ENCODE assay signal across 9 mouse cellular contexts in genomic region chr7:30300914-30301313, GRCm38 (mm10). TPM values are rescaled to one million over a fixed set of nuclear protein-coding genes. Genes with fewer than 3 reads are reported as not detected.
A peak's percentile ranks its signal among the peaks of the same experiment; 100 is the strongest.
DNase-seq lines count a peak whose midpoint lies in the region; ATAC-seq and TF ChIP-seq lines count a peak whose summit lies in the region.
"Had no signal": no experiment of that assay in that cellular context is flagged by ENCODE, and none has a peak within 500 bp of the region (broad histone marks: within the 10 kb centered on the region; RNA-seq: fewer than 3 reads in every experiment).

No protein-coding gene starts in this region.

- peak; percentile 71 for TF ChIP-seq CTCF in liver, adult 2 months (IDR thresholded peaks at IDR 0.05; ENCODE audit: low read depth, low read length)

- H3K4me1 ChIP-seq in liver, adult 2 months (ENCODE audit: control insufficient read depth, insufficient read depth, low read length) = no peaks in the 10 kb centered on the region
- no peaks in the 10 kb centered on the region for H3K4me1 ChIP-seq in liver, embryonic 11.5 days (replicated peaks; ENCODE audit: control insufficient read depth, insufficient read depth, low read length)
- no peaks in the 10 kb centered on the region for H3K4me1 ChIP-seq in intestine, embryonic 15.5 days (replicated peaks)

- intact Hi-C loops in left cerebral cortex, postnatal 4 days (cut with DNase I) = no loop called here

- no peaks in the 10 kb centered on the region for H3K36me3 ChIP-seq in liver, adult 2 months (ENCODE audit: control insufficient read depth, insufficient read depth, low read length)
- H3K36me3 ChIP-seq in liver, embryonic 11.5 days (ENCODE audit: control insufficient read depth, insufficient read depth, low read length) = 0 out of 2 replicates have a peak, but pooled peaks cover 3% of the 10 kb centered on the region
- peaks cover 9% of the 10 kb centered on the region for H3K36me3 ChIP-seq in intestine, embryonic 15.5 days

- H3K9ac ChIP-seq in liver, adult 2 months (ENCODE audit: low read depth, low read length) = no peak overlapping the region
- no peak overlapping the region for H3K9ac ChIP-seq in liver, embryonic 11.5 days (ENCODE audit: low read depth, low read length)
- H3K9ac ChIP-seq in intestine, embryonic 15.5 days = no peak overlapping the region

- DNase-seq in cerebellum, adult 11-12 months = peak; percentile 39
- no peak for DNase-seq in cerebellum, postnatal 4 days (ENCODE audit: low spot score in 2 of 2)
- peak; percentile 39 for DNase-seq in liver, adult 2 months (ENCODE audit: extremely low read depth, low read depth, low spot score)
- no peak for DNase-seq in liver, embryonic 11.5 days (ENCODE audit: low spot score)
- peak; percentile 47 for DNase-seq in c-Kit-negative CD71-positive TER-119-positive erythroid progenitor cells, embryonic 14.5 days (ENCODE audit: low read depth, low spot score)
- DNase-seq in left cerebral cortex, postnatal 4 days = no peak

- no peaks in the 10 kb centered on the region for H3K79me2 ChIP-seq in liver, adult 2 months (ENCODE audit: control insufficient read depth, insufficient read depth, low read length)

- no peaks in the 10 kb centered on the region for H3K9me3 ChIP-seq in liver, embryonic 11.5 days (ENCODE audit: control insufficient read depth, low read length)
- no peaks in the 10 kb centered on the region for H3K9me3 ChIP-seq in intestine, embryonic 15.5 days

- H3K27me3 ChIP-seq in liver, adult 2 months (ENCODE audit: control insufficient read depth, insufficient read depth, low read length) = no peaks in the 10 kb centered on the region
- H3K27me3 ChIP-seq in liver, embryonic 11.5 days (replicated peaks; ENCODE audit: control insufficient read depth, insufficient read depth, low read length) = no peaks in the 10 kb centered on the region
- no peaks in the 10 kb centered on the region for H3K27me3 ChIP-seq in intestine, embryonic 15.5 days (replicated peaks)

- 54% methylated on average over 3 of the region's 3 CpGs for WGBS in liver, adult 2 months
- 25% methylated on average over 3 of the region's 3 CpGs for WGBS in liver, embryonic 11.5 days
- WGBS in intestine, embryonic 15.5 days = 58% methylated on average over 3 of the region's 3 CpGs

- no peak overlapping the region for H3K4me2 ChIP-seq in liver, embryonic 11.5 days
- no peak overlapping the region for H3K4me2 ChIP-seq in intestine, embryonic 15.5 days (replicated peaks)

- H3K4me3 ChIP-seq in liver, adult 2 months (ENCODE audit: insufficient read depth, low read depth, low read length) = no peak overlapping the region
- no peak overlapping the region for H3K4me3 ChIP-seq in liver, embryonic 11.5 days (ENCODE audit: low read depth, low read length)
- no peak overlapping the region for H3K4me3 ChIP-seq in intestine, embryonic 15.5 days (replicated peaks)

- ATAC-seq in liver, embryonic 11.5 days (replicated peaks; ENCODE audit: low FRiP score) = no peak
- ATAC-seq in megakaryocyte-erythroid progenitor cell, adult 5-6 weeks (replicated peaks; ENCODE audit: low FRiP score, low TSS enrichment, poor library complexity, severe bottlenecking) = peak; percentile 60; the same call in 1 of the 2 replicates
- no peak for ATAC-seq in intestine, embryonic 15.5 days

- TF ChIP-seq POLR2A in liver, adult 2 months (IDR thresholded peaks at IDR 0.05; ENCODE audit: extremely low read depth, insufficient read depth, low read length) = no peak

- H3K27ac ChIP-seq in liver, adult 2 months (replicated peaks; ENCODE audit: insufficient read depth, low read depth, low read length) = no peak overlapping the region
- no peak overlapping the region for H3K27ac ChIP-seq in liver, embryonic 11.5 days (ENCODE audit: low read depth, low read length)
- no peak overlapping the region for H3K27ac ChIP-seq in intestine, embryonic 15.5 days
- H3K27ac ChIP-seq: macrophage had no signal

RNA-seq across cellular contexts. Expression of gene Alkbh6, which starts 7.6 kb away (rescaled TPM):
- 15.0 and 16.8 TPM in 2 replicates for total RNA-seq in liver, adult 2 months (2014; rRNA removed)
- polyA plus RNA-seq in liver, adult 2 months (2012; rRNA removed) = 38.7 and 51.4 TPM in 2 replicates
- 38.7 and 43.4 TPM in 2 replicates for polyA plus RNA-seq in liver, embryonic 11.5 days (2014; fragmentation: Nextera tagmentation; extraction: Ambion mirVana)
- total RNA-seq in megakaryocyte-erythroid progenitor cell, adult 5-6 weeks (2014; fragmentation: Nextera tagmentation) = 12.7 and 35.5 TPM in 2 replicates
- 26.5 and 28.8 TPM in 2 replicates for total RNA-seq in megakaryocyte-erythroid progenitor cell, adult 5-6 weeks (2017)
- 10 to 100 TPM; 42.0 to 44.2 TPM for total RNA-seq in left cerebral cortex, postnatal 4 days (2021)
- polyA plus RNA-seq in intestine, embryonic 15.5 days (2015; fragmentation: Nextera tagmentation; extraction: Ambion mirVana) = 63.9 and 68.5 TPM in 2 replicates

RNA-seq across cellular contexts. Expression of gene Clip3, which starts 9.4 kb away (rescaled TPM):
- 0.18 and 0.54 TPM in 2 replicates for total RNA-seq in liver, adult 2 months (2014; rRNA removed)
- polyA plus RNA-seq in liver, adult 2 months (2012; rRNA removed) = 0.24 and 0.80 TPM in 2 replicates
- 16.3 and 17.6 TPM in 2 replicates for polyA plus RNA-seq in liver, embryonic 11.5 days (2014; fragmentation: Nextera tagmentation; extraction: Ambion mirVana)
- not detected in 2 replicates for total RNA-seq in megakaryocyte-erythroid progenitor cell, adult 5-6 weeks (2014; fragmentation: Nextera tagmentation)
- not detected in 2 replicates for total RNA-seq in megakaryocyte-erythroid progenitor cell, adult 5-6 weeks (2017)
- total RNA-seq in left cerebral cortex, postnatal 4 days (2021) = 100 to 1,000 TPM; 403 to 414 TPM
- polyA plus RNA-seq in intestine, embryonic 15.5 days (2015; fragmentation: Nextera tagmentation; extraction: Ambion mirVana) = 22.6 and 23.4 TPM in 2 replicates
- polyA plus RNA-seq: macrophage had no signal

RNA-seq across cellular contexts. Expression of gene Syne4, which starts 13.7 kb away (rescaled TPM):
- total RNA-seq in liver, adult 2 months (2014; rRNA removed) = 1.7 and 3.5 TPM in 2 replicates
- 2.2 and 4.9 TPM in 2 replicates for polyA plus RNA-seq in liver, adult 2 months (2012; rRNA removed)
- polyA plus RNA-seq in liver, embryonic 11.5 days (2014; fragmentation: Nextera tagmentation; extraction: Ambion mirVana) = 25.6 and 28.9 TPM in 2 replicates
- total RNA-seq in megakaryocyte-erythroid progenitor cell, adult 5-6 weeks (2014; fragmentation: Nextera tagmentation) = 2.9 TPM in 1 of 2 replicates, not detected in the other
- not detected in 2 replicates for total RNA-seq in megakaryocyte-erythroid progenitor cell, adult 5-6 weeks (2017)
- total RNA-seq in left cerebral cortex, postnatal 4 days (2021) = 1 to 10 TPM; 6.9 to 8.3 TPM
- polyA plus RNA-seq in intestine, embryonic 15.5 days (2015; fragmentation: Nextera tagmentation; extraction: Ambion mirVana) = 47.7 and 65.3 TPM in 2 replicates

RNA-seq across cellular contexts. Expression of gene E130208F15Rik, which starts 20.6 kb away (rescaled TPM):
- 0.18 and 0.34 TPM in 2 replicates for total RNA-seq in liver, adult 2 months (2014; rRNA removed)
- 0.06 and 0.39 TPM in 2 replicates for polyA plus RNA-seq in liver, adult 2 months (2012; rRNA removed)
- not detected in 2 replicates for polyA plus RNA-seq in liver, embryonic 11.5 days (2014; fragmentation: Nextera tagmentation; extraction: Ambion mirVana)
- not detected in 2 replicates for total RNA-seq in megakaryocyte-erythroid progenitor cell, adult 5-6 weeks (2014; fragmentation: Nextera tagmentation)
- 3.4 TPM in 1 of 2 replicates, not detected in the other for total RNA-seq in megakaryocyte-erythroid progenitor cell, adult 5-6 weeks (2017)
- total RNA-seq in left cerebral cortex, postnatal 4 days (2021) = under 1 TPM; 0.58 to 0.66 TPM
- 1.8 TPM in 1 of 2 replicates, not detected in the other for polyA plus RNA-seq in intestine, embryonic 15.5 days (2015; fragmentation: Nextera tagmentation; extraction: Ambion mirVana)

RNA-seq across cellular contexts. Expression of gene Wdr62, which starts 20.7 kb away (rescaled TPM):
- 0.55 and 0.81 TPM in 2 replicates for total RNA-seq in liver, adult 2 months (2014; rRNA removed)
- 4.8 and 5.9 TPM in 2 replicates for polyA plus RNA-seq in liver, adult 2 months (2012; rRNA removed)
- 15.3 and 16.0 TPM in 2 replicates for polyA plus RNA-seq in liver, embryonic 11.5 days (2014; fragmentation: Nextera tagmentation; extraction: Ambion mirVana)
- total RNA-seq in megakaryocyte-erythroid progenitor cell, adult 5-6 weeks (2014; fragmentation: Nextera tagmentation) = 31.0 and 31.8 TPM in 2 replicates
- 5.1 and 5.5 TPM in 2 replicates for total RNA-seq in megakaryocyte-erythroid progenitor cell, adult 5-6 weeks (2017)
- 1 to 10 TPM; 5.0 to 5.5 TPM for total RNA-seq in left cerebral cortex, postnatal 4 days (2021)
- 6.6 and 8.4 TPM in 2 replicates for polyA plus RNA-seq in intestine, embryonic 15.5 days (2015; fragmentation: Nextera tagmentation; extraction: Ambion mirVana)

Comparison
In these comparisons a context has a peak if more than half of its experiments do, and no peak if none do; other contexts are left out.
1. DNase-seq: peak in cerebellum, adult 11-12 months (single experiment), liver, adult 2 months (single experiment) and c-Kit-negative CD71-positive TER-119-positive erythroid progenitor cells, embryonic 14.5 days (single experiment); none in cerebellum, postnatal 4 days (0 of 2), liver, embryonic 11.5 days (single experiment) and left cerebral cortex, postnatal 4 days (single experiment).
2. RNA of gene Clip3, which starts 9.4 kb away (total RNA-seq): 403 to 414 TPM in left cerebral cortex, postnatal 4 days; 0.18 to 0.54 TPM in liver, adult 2 months and not detected in megakaryocyte-erythroid progenitor cell, adult 5-6 weeks; every median in the first group is over 100 times any median in the second.